Mouse (Mus musculus) lung, embryonic 15.5 days (tissue): ENCODE results near the gene Ccdc155. TPM values are rescaled to one million over a fixed set of nuclear protein-coding genes. Genes with fewer than 3 reads are reported as not detected.

Experiments
- ATAC-seq: fragments of 200-750 bp; cut with Nextera tagmentation; 2 replicates; pipeline ENCODE4 v1.8.0; 2017; ENCODE audit warnings: moderate number of reproducible peaks, borderline replicate concordance; ENCODE audit not compliant: low FRiP score, low TSS enrichment; ENCODE audit errors: extremely low read depth
- H3K27ac ChIP-seq: fragments of 300-500 bp; sonication (generic); 2 replicates; pipeline ENCODE4 v1.5.1; 2015; ENCODE audit warnings: moderate library complexity, mild to moderate bottlenecking, inconsistent platforms
- H3K27me3 ChIP-seq: fragments of 300-500 bp; sonication (generic); 2 replicates; pipeline ENCODE4 v1.6.1; 2015; ENCODE audit warnings: inconsistent platforms
- H3K36me3 ChIP-seq: fragments of 300-500 bp; sonication (generic); 2 replicates; pipeline ENCODE4 v1.6.1; 2015; ENCODE audit warnings: inconsistent platforms
- H3K4me1 ChIP-seq: fragments of 300-500 bp; sonication (generic); 2 replicates; pipeline ENCODE4 v1.6.1; 2015; ENCODE audit warnings: inconsistent platforms
- H3K4me2 ChIP-seq: fragments of 300-500 bp; sonication (generic); 2 replicates; pipeline ENCODE4 v1.6.1; 2015; ENCODE audit warnings: inconsistent platforms, mild to moderate bottlenecking, moderate library complexity
- H3K4me3 ChIP-seq: fragments of 300-500 bp; sonication (generic); 2 replicates; pipeline ENCODE4 v1.5.1; 2015; ENCODE audit warnings: mild to moderate bottlenecking, inconsistent platforms
- H3K9ac ChIP-seq: fragments of 300-500 bp; sonication (generic); 2 replicates; pipeline ENCODE4 v1.6.1; 2015; ENCODE audit warnings: inconsistent platforms
- H3K9me3 ChIP-seq: fragments of 300-500 bp; sonication (generic); 2 replicates; pipeline ENCODE4 v1.6.1; 2016; ENCODE audit warnings: inconsistent platforms
- WGBS: fragments of 180-500 bp; shearing (Covaris S2); methylation state at CpG from one replicate; pipeline ENCODE4 v1.1.7; 2015; 5-methylcytosine and 5-hydroxymethylcytosine counted together
- polyA plus RNA-seq: library from polyadenylated mRNA; unstranded; fragments of >200 nt; fragmentation: Nextera tagmentation; extraction: Ambion mirVana; gene quantifications from 2 replicates; pipeline ENCODE4 v1.2.1, GENCODE M21; 2015

Ccdc155 gene
- polyA plus RNA-seq, 1 experiment from 2014 or later = 0.75 TPM

DNA sequence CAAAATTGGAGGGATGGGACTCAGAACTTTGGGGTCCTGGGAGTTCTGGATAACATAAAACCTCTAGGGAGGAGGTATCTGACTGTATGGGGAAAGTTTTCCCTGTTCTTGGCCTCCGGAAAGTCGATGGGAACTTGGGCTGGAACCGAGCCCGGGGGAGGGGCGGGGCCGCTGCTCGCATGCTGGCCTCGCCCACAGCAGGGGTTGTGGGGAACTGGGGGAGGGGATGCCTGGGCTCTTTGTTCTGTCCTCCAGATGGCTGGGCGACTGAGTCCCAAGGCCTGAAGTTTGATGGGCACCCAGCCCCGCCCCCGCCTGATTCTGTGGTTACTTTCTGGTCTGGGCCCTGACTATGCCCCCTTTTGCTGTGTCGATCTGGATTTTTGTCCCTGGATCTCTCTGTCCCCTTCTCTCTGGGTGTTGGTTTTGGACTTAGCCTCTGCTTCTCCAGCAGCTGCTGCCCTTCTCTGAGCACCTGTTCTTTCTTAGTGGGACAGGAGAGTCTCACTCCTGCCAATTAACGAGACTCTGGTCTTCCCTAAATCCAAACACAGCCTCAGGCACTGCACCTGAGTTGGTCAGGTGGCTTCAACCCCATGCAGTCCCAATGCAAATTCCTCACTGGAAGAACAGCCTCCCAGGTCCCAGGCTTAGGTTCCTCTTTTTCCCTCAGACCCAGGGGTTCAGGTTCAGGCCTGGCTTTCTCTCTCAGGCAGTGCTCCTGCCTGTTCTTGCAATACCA is 11.9 kb upstream of the Ccdc155 start:
- ATAC-seq = peak; percentile 90
- Histone ChIP-seq H3K36me3 (peaks cover 39% of the 10 kb centered on the region), H3K4me1 (peaks cover 38% of the 10 kb centered on the region), H3K27me3 (peaks cover 14% of the 10 kb centered on the region), H3K9me3 (no peaks in the 10 kb centered on the region), H3K4me3 (peak overlapping the region; percentile 63), H3K9ac (peak overlapping the region; percentile 90), H3K4me2 (peak overlapping the region; percentile 79), H3K27ac (peak overlapping the region; percentile 91)
- WGBS = under 1% methylated on average over 13 of the region's 13 CpGs

DNA sequence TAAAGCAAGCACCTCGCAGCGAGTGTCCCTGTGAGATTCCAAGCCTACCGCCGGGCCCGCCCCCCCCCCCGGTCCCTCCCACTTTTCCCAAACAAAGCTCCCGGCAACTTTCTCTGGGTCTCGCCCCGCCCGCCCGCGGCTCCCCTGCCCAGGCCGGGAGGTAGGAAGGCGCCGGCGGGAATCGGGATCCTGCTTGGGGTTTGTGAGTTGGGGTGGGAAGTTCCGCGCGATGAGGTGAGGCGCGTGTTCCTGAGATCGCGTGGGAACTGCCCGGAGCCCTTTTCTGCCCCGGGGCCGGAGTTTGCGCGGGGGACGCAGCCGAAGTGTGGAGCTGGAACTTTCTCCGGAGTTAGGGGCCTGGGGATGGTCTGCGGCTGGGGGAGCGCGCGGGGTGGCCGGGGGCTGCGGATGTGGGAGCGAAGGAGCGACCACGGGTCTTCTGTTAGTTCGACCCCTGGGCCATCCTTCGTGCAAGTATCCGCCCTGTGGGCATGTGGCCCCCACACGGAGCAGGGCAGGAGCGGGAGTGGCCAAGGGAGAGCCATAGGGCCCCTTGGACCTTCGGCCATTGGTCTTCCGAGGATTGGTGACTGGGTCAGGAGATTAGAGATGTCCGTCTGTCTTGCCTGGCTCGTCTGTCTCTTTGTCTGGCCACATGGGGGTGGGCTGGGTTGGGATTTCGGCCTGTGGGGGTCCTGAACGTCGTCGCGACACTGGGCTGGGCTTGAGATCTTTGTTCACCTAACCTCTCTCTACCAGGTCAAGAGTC is 11.2 kb upstream of the Ccdc155 start, which contains the start of gene Tead2:
Gene Tead2 (plus strand): TSS at position 81 of the 769 bp plus-strand sequence.
- ATAC-seq = peak; percentile 67
- 2% methylated on average over 53 of the region's 55 CpGs for WGBS
- Histone ChIP-seq H3K9me3 (no peaks in the 10 kb centered on the region), H3K4me1 (peaks cover 39% of the 10 kb centered on the region), H3K4me2 (peak within 1 kb of the TSS; percentile 79), H3K9ac (peak within 1 kb of the TSS; percentile 90), H3K27ac (peak within 1 kb of the TSS; percentile 91), H3K36me3 (peaks cover 33% of the 10 kb centered on the region), H3K4me3 (peak within 1 kb of the TSS; percentile 63), H3K27me3 (peaks cover 22% of the 10 kb centered on the region)

DNA sequence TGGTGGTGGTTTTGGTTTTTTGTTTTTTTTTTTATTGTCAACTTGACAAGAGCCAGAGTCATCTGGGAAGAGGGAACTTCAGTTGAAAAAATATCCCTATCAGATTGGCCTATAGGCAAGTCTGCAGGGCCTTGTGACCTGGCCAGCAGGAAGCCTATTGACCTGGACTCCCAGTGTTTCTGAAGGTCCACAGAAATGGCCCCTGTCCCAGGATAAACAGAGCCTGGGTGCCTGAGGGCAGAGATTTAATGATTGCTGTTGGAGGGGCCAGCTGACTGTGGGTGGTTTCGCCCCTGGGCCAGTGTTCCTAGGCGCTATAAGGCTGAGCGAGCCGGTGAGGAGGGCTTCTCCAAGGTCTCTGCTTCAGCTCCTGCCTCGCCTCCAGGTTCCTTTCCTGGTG is 9.0 kb upstream of the Ccdc155 start:
- Histone ChIP-seq H3K9ac (no peak overlapping the region), H3K4me2 (no peak overlapping the region), H3K4me3 (no peak overlapping the region), H3K4me1 (peaks cover 35% of the 10 kb centered on the region), H3K36me3 (peaks cover 13% of the 10 kb centered on the region), H3K27me3 (peaks cover 35% of the 10 kb centered on the region), H3K9me3 (no peaks in the 10 kb centered on the region), H3K27ac (no peak overlapping the region)
- whole genome bisulfite sequencing = 66% methylated on average over 5 of the region's 5 CpGs
- ATAC-seq = no peak

- H3K27ac ChIP-seq = no peak overlapping the region
- no peak overlapping the region for H3K4me3 ChIP-seq
- H3K4me1 ChIP-seq = peaks cover 23% of the 10 kb centered on the region
- H3K27me3 ChIP-seq = peaks cover 35% of the 10 kb centered on the region
- peaks cover 1% of the 10 kb centered on the region; the same call in 1 of the 2 replicates for H3K36me3 ChIP-seq
- H3K4me2 ChIP-seq = no peak overlapping the region
- H3K9ac ChIP-seq = no peak overlapping the region
- no peak for ATAC-seq
- 72% methylated on average over 7 of the region's 7 CpGs for WGBS
- H3K9me3 ChIP-seq = no peaks in the 10 kb centered on the region
Measured at GRCm38 (mm10) chr7:45212356-45212755, 7.7 kb upstream of the Ccdc155 start.

DNA sequence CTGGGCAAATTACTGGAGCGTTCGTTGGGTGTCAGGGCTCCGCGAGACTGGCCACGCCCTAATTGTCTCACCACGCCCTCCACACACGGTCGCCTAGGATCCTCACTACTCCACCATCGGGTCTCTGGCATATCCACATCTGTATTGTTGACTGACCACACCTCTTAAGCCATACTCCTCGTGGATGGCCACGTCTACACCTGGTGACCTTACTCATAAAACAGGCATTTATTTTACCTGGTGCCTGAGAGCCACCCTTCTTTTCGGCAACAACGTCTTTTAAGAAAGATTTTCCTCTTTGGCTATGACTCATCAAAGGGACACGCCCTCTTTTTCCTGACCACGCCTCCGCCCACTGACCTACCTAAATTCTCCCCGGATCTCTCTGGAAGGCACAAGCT is 7.2 kb upstream of the Ccdc155 start, which contains the start of gene Dkkl1:
Gene Dkkl1 (minus strand): TSS at position 297 of the 401 bp plus-strand sequence.
- Histone ChIP-seq H3K4me1 (peaks cover 18% of the 10 kb centered on the region), H3K4me2 (peak within 1 kb of the TSS; percentile 31), H3K9me3 (no peaks in the 10 kb centered on the region), H3K9ac (no peak within 1 kb of the TSS), H3K4me3 (peak within 1 kb of the TSS; percentile 6; the same call in 1 of the 2 replicates), H3K27ac (no peak within 1 kb of the TSS), H3K36me3 (no peaks in the 10 kb centered on the region), H3K27me3 (peaks cover 35% of the 10 kb centered on the region)
- WGBS = 5% methylated on average over 17 of the region's 17 CpGs
- no peak for ATAC-seq

- peaks cover 16% of the 10 kb centered on the region; the same call in 1 of the 2 replicates for H3K4me1 ChIP-seq
- no peak overlapping the region for H3K4me3 ChIP-seq
- no peak for ATAC-seq
- WGBS = 45% methylated on average over 10 of the region's 10 CpGs
- no peak overlapping the region for H3K27ac ChIP-seq
- no peak overlapping the region for H3K9ac ChIP-seq
- H3K27me3 ChIP-seq = peaks cover 35% of the 10 kb centered on the region
- H3K9me3 ChIP-seq = no peaks in the 10 kb centered on the region
- H3K36me3 ChIP-seq = no peaks in the 10 kb centered on the region
- no peak overlapping the region for H3K4me2 ChIP-seq
Measured at GRCm38 (mm10) chr7:45211070-45211469, 6.4 kb upstream of the Ccdc155 start.

- H3K27me3 ChIP-seq = peaks cover 37% of the 10 kb centered on the region
- H3K9me3 ChIP-seq = no peaks in the 10 kb centered on the region
- ATAC-seq = no peak
- no peak overlapping the region for H3K4me2 ChIP-seq
- no peak overlapping the region for H3K9ac ChIP-seq
- H3K4me3 ChIP-seq = no peak overlapping the region
- no peaks in the 10 kb centered on the region for H3K36me3 ChIP-seq
- H3K4me1 ChIP-seq = peaks cover 9% of the 10 kb centered on the region; the same call in 1 of the 2 replicates
- 76% methylated on average over 6 of the region's 6 CpGs for WGBS
- no peak overlapping the region for H3K27ac ChIP-seq
Measured at GRCm38 (mm10) chr7:45208260-45208659, 3.6 kb upstream of the Ccdc155 start.

GRCm38 (mm10) chr7:45202654-45203053 is 2.0 kb downstream of the Ccdc155 start:
- Histone ChIP-seq H3K27ac (no peak overlapping the region), H3K27me3 (peaks cover 7% of the 10 kb centered on the region; the same call in 1 of the 2 replicates), H3K9me3 (no peaks in the 10 kb centered on the region), H3K9ac (no peak overlapping the region), H3K4me3 (no peak overlapping the region), H3K4me2 (no peak overlapping the region), H3K4me1 (no peaks in the 10 kb centered on the region), H3K36me3 (no peaks in the 10 kb centered on the region)
- no peak for ATAC-seq
- 32% methylated on average over 10 of the region's 10 CpGs for WGBS

GRCm38 (mm10) chr7:45198961-45199360 is 5.7 kb downstream of the Ccdc155 start:
- H3K36me3 ChIP-seq = no peaks in the 10 kb centered on the region
- H3K4me1 ChIP-seq = no peaks in the 10 kb centered on the region
- H3K9ac ChIP-seq = no peak overlapping the region
- H3K27me3 ChIP-seq = peaks cover 22% of the 10 kb centered on the region
- ATAC-seq = no peak
- no peak overlapping the region for H3K4me3 ChIP-seq
- no peak overlapping the region for H3K27ac ChIP-seq
- WGBS = 69% methylated on average over 11 of the region's 11 CpGs
- no peaks in the 10 kb centered on the region for H3K9me3 ChIP-seq
- no peak overlapping the region for H3K4me2 ChIP-seq

DNA sequence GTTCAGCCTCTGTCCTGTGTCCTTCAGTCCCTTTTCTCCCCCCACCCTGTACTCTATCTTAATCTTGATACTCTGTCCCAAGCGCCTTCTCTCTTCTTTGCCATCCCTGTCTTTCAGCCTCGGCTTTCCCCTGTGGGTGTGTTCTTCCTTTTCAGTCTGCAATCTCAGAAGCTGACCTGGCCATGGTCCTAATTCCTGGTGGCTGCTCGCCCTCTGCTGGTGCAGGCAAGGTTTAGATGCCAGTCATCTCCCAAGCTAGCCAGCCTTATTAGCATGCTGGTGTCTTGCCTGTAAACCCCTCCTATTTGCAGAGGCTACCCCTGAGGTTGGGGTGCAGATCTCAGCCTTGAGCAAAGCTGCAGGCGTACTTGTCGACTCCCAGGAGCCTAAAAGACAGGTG is 6.3 kb downstream of the Ccdc155 start:
- no peak overlapping the region for H3K4me3 ChIP-seq
- H3K9me3 ChIP-seq = no peaks in the 10 kb centered on the region
- no peak overlapping the region for H3K9ac ChIP-seq
- H3K4me2 ChIP-seq = no peak overlapping the region
- H3K36me3 ChIP-seq = no peaks in the 10 kb centered on the region
- no peaks in the 10 kb centered on the region for H3K4me1 ChIP-seq
- no peak overlapping the region for H3K27ac ChIP-seq
- peaks cover 22% of the 10 kb centered on the region for H3K27me3 ChIP-seq
- 14% methylated on average over 5 of the region's 5 CpGs for WGBS
- no peak for ATAC-seq

- H3K27me3 ChIP-seq = peaks cover 21% of the 10 kb centered on the region
- H3K9me3 ChIP-seq = no peaks in the 10 kb centered on the region
- no peak overlapping the region for H3K4me2 ChIP-seq
- no peak for ATAC-seq
- no peaks in the 10 kb centered on the region for H3K4me1 ChIP-seq
- H3K27ac ChIP-seq = no peak overlapping the region
- no peak overlapping the region for H3K4me3 ChIP-seq
- 54% methylated on average over 5 of the region's 5 CpGs for WGBS
- H3K36me3 ChIP-seq = no peaks in the 10 kb centered on the region
- no peak overlapping the region for H3K9ac ChIP-seq
Measured at GRCm38 (mm10) chr7:45196994-45197393, 7.7 kb downstream of the Ccdc155 start.

DNA sequence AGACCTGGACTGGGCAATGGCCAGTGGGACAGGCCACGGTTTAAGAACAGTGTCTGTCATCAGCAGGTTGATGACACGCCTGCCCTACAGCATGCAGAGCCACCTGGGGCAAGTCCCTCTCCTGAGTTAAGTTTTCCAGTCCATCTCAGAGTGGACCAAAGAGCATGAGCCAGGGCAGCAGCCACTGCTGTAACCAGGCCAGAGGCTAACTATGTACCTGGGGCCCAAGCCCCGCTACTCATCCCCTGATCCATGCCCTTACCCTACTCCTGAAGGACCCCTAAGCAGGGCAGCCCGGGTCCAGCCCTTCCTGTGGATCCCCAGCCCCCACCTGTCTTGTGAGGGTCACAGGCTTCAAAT is 8.5 kb downstream of the Ccdc155 start:
- Histone ChIP-seq H3K4me3 (no peak overlapping the region), H3K27ac (no peak overlapping the region), H3K9ac (no peak overlapping the region), H3K4me2 (no peak overlapping the region), H3K4me1 (peaks cover 3% of the 10 kb centered on the region; the same call in 1 of the 2 replicates), H3K36me3 (no peaks in the 10 kb centered on the region), H3K9me3 (no peaks in the 10 kb centered on the region), H3K27me3 (peaks cover 26% of the 10 kb centered on the region)
- WGBS = 74% methylated on average over 4 of the region's 4 CpGs
- no peak for ATAC-seq
